Mouse (Mus musculus): ENCODE measurements at regions not wholly inside any gene's neighbourhood (a gene's known extent, or its start where the extent isn't known, plus 50 kb on each side); places are given as distances from the start of the nearest gene placed in this dataset.

DNA sequence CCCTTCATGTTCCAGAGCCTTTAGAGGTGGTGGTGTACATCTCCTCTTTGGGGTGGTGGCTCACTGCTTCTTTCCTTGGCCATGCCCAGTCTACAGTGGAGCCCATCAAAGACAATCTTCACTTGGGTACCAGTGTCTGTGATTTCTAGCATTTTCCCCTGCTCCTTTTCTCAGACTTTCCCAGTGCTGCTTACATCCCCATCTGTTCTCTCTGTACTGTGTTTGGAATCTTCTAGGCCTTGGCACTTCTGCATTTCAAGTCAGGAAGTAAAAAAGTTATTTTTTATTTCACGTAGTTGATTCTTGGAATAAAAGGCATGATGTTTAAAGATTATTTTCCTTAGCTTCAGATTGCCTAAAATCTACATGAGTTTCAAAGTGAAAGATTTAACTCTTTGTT, 455.4 kb downstream of the Sorl1 start:
- no peak for ATAC-seq

DNA sequence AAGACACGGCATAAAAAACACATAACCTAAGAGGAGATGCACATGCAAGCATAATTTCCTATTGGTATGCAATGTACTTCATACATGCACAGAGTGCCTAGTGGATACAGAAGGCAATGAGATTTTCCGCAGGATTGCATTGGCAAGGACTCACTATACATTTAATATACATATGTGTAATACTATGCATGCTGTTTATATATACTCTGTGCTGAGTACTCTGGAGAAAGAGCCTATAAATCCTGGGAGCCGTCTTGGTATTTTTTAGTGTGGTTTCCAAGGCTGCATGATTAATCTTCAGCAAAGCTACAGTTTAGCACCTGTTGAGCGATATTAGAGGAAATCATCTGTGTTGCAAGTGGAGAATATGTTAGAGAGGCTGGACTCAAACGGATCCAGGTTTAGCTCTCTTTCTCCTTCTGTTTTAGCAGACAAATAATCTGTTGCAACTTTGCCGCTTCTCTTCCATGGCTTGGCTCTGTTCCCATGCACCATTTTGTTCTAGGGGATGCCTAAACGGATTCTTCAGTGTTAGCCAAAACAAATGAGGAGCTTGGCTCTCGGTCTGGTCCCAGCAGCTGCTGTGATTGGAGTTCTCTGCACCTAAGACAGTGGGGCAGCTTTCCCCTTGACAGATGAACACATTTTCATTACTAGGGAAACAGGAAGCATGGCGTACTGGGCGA, 459.0 kb downstream of the Sorl1 start:
- ATAC-seq, result no peak

DNA sequence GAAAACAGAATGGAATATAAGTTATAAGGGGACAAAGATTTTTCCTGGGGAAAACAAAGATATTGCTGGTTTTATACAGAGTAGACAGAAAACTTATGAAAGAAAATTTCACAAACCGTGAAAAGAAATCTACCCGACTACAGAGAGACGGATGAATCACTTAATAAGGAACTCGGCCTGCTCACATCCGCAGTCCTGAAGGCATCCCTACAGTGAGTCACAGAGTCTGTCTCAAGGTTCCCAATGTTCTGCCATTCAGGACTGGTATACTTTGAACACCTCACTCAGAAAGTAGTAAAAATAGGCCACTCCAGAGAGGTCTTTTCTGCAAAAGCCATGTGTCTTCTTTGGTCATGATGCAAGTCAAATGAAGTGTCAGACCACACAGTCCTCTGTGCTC, 463.5 kb downstream of the Sorl1 start:
- ATAC-seq, result no peak

DNA sequence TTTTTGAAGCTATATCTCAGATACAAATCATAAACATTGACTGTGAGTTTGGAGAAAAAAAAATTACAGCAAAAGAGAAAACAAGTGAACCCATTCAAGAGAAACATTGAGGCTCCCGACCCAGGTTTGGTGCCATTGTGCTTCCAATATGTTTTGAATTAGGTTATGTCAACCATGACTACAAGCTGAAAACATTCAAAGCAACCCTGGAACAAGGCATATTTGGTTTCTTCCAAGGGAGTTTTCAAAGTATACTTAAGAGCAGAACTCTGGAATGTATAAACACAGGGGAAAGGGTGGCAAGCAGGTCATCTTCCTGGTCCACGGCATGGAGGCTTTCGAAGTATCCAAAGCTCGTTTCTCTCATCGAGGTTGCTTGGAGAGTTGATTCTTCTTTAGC, 464.1 kb downstream of the Sorl1 start:
- ATAC-seq, result no peak

DNA sequence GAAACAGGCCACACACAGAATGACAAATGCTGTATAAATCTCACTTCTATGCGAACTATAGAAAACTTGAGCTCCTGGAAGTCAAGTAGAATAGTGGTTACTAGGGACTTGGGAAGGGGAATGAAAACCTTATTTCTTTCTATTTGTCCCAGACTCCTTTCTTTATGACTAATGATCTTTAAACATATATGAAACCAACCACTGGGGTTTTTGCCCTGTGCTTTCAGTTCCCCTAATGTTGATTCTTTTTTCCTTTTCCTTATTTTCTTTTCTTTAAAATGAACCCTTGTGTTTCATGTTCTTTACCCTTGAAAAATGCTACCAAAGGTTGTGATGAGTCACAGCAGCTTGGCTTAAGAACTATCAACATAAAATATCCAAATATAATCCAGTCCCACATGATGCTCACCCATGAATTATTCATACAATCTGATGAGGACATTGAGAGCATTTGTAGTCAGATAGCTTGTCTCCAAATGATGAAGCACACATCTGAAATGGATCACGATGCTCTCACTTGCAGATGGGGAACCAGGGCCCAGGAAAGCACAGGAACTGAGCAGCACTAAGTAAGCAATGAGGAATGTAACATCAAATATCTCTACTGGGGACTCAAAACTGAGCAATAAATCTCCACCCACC, 470.2 kb upstream of the Ubash3b start:
- no peak for ATAC-seq

DNA sequence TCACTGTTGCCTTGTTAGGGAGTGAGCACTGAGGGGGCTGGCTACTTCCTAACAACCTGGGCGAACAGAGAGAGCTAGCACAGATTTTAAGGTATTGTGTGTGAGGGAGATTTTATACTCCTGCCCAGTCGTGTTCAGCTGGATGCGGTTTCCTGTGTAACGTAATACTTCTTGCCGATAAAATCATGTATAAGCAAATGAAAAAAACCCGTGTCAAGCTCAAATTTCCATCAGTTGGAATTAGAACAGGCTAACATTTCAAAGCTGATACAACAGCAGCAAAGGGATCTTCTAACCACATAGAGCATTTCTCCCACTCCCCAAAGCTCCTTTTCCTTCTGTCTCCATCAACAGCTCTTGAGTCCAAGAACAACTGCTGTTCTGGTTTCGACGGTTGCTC, 459.8 kb upstream of the Ubash3b start:
- ATAC-seq, result no peak

DNA sequence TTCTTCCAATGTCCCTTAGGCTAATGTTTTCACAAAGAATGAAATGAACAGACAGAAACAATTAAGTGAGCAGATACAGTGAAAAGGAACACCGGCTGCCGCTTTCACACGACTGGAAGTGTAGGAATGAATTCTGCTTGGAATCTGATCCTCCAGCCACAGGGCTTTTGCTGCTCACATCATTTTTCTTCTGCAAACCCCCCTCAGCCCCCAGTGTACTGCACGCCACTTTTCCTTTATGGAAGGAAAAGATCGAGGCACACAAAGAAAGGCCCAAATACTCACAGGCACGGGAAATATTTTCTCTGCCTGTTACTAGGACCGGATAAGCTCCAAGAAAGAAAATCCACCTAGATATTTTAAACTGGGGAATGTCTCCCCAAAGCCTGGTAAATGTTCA, 452.5 kb upstream of the Ubash3b start:
- ATAC-seq, result no peak

DNA sequence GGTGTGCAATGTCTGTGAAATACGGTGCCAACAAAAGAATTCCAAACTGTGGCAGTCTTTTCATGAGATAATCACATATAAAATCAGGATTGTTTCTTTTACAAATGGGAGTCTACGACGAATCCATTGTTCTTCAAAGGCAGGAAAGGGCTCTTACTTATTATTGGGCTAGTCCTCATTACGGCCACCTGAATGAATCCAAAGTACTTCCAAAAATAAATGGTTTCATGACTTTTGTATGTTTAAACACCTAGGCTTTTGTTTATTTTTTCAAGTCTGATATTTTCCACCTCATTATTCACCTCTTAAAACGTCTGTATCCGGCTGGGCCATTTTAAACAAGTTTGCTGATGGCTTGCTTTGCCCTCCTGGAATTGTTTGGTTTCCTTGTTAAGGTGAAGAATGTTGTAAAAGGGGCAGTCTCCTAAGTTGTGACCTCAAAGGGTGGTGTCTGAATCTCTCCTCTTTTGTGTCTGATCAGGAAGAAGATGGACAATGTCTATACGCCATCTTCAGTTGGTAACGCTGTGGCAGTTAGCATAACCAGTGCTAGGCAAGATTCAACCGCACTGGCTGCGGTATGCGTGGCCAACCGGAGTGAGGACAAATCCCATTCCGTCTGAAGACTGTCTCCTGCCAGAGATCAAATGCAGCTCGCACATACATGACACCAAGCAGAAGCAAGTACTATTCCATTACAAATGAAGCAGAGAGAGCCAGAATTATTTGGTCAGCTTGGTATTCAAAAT, 451.5 kb upstream of the Ubash3b start:
- ATAC-seq, result no peak

DNA sequence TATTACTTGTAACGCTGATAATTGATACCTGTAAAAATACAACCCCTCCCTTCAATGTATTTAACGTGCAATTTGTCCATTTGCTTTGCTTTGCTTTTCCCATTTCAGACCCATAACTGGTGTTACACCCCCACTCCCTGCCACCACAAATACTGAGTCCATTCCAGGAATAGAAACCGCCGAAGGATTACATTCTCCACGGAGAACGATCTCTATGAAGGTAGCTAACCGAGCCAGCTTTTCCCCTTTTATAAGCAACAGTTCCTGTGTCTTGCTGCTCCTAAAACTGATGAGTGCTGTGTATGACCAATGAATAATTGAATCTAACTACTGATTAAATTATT, 450.9 kb upstream of the Ubash3b start:
- no peak for ATAC-seq

DNA sequence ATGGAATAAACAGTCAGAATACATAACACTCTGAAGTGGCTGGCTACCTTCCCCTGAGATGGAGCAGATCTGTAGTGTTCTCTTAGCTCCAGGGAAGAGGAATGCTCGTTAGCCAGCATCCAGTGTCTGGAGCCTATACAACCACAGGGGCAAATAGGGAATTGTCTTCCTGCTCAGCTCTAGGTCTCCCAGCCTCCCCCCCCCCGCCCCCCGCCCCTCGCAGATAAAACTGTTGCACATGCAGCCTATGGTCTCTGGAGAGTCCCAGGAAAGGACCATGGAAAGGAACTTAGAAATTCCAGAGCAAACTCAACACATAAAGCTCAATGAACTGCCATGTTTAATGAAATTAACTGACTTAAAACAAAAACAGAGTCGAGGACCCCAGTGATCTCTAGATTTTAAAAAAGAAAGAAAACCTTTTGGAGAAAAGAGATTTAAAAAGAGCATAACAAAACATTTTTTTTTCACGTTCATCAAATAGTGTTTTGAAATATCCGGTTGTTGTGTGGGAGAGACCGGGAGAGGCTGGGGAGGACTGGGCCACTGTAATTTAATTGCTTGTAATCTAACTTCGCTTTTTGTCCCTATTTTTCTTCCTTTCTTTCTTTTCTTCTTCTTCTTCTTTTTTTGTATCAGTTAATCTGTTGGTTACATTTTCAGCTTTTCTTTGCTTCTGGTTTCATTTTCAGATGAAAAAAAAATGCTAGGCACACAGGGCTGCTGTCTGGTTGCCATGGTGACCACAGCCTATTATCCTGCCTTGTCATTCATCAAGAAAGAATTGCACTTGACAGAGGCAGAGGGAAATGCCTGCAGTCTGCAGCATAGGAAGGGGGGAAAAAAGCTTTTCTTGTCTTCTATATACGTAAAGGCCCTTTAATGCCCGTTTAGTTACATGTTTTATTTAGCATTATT, 450.3 kb upstream of the Ubash3b start:
- no peak for ATAC-seq

DNA sequence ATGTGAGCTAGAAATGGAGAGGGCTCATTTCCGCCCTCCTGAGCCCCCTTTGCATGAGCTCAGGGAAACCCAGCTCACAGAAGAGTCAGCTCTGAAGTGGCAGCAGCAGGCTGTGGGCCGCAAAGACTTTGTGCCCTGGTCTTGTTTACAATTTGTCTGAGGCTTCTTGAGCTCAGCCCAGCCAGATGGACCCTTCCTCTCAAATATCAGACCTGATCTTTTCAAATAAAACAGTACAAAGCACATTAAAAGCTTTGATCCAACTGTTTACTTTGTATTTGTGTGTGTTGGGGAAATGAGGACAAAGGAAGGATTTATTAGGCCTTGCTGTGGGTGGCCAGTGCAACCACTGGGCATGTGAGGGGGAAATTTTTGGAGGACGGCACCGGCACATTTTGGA, 448.9 kb upstream of the Ubash3b start:
- no peak for ATAC-seq

DNA sequence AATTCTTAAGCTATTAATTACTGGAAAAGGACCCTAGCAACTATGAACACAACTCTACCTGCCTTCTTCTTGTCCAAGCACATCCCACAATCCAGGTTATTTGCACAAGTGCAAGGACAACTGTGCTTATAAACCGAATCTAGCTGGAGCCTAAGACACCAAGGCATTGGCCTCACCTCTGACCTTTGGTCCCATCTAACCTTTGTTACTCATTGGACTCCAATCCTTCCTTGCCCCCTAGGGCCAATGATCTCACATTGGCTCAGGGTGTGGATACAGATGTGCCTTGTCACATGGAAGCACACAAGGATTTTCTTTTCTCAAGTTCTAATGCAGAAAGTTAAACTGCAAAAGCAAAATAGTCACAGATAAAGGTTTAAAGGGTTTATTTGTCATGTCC, 444.6 kb upstream of the Ubash3b start:
- ATAC-seq, result no peak

DNA sequence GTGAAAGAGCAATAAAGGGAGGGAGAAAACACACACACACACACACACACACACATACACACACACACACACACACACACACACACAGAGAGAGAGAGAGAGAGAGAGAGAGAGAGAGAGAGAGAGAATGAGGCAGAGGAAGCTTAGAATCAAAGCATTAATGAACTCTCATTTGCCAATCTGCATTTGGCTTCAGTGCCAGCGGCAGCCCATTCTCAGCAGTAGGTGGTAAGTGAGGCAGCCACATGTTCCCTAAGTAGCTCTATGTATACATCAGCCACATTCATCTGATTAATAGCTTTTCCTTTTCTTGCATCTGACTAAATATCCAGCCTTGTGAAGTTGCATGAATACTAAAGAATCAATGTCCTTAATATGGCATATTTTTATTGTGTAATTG, 443.4 kb upstream of the Ubash3b start:
- ATAC-seq, result no peak

DNA sequence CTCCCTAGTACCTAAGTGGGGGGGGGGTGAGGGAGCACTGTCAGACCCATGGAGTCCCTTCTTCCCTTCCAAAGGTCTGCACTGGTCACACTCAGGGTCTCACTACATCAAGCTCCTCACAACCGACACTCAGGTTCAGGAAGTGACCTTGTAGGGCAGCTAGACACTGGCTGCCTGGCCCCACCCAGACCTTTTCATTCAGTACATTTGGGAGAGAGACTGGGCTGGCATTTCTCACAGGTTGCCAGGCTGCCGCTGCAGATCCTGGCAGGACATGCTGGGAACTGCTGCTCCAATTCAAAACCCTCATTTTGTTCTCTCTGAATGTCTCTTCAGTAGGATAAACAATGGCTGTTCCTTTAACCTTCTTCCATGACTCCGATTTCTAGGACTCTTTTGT, 439.3 kb upstream of the Ubash3b start:
- ATAC-seq, result no peak

DNA sequence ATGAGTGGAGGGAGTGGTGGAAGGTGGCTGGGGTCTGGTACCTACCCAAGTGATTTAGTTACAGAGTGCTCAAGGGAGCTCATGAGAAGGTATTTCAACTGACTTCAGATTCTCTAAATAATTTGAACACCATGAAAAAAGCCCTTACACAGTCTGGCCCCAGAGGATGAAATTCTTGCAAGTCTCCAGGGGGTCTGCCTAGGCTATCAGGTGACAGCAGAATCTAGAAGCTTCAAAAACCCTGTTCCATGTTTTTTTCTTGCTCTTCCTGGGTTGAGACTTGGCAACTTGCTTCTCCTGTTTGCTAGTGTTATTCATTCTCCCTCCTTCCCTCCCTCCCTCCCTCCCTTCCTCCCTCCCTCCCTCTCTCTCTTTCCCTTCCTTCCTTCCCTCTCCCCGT, 438.4 kb upstream of the Ubash3b start:
- ATAC-seq, result no peak

DNA sequence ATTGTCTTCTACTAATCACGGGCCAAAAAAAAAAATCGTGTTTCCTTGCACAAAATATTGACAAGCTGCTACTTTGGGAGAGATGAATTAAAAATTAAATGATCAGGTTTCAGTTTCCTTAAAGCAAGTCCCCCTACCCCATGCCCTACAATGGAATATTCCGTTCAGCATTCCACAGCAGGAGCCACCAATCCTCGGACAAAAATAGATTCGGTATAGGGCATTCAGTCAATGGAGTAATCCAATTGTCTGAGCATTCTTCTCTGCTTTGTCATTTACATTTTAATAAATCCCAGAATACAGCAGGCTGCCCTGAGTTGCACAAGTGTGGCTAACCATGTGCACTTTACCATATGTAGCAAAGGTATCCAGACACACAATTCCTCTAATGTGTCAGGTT, 434.3 kb upstream of the Ubash3b start:
- no peak for ATAC-seq

DNA sequence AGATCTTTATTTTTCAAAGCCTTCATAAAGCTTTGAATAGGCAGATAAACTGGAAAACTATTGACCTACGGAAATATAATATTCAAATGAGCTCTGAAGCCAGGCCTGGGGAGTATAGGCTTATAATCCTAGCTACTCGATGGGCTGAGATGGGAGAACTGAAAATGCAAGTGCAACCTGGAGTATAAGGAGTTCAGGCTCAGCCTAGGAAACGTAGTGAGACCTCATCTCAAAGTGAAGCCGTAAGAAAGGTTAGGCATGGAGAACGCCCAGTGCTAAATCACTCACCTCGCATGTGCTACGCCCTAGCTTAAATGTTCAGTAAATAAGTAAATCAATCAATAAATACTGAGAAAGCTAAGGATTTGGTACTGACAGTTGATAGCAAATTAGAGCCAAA, 432.5 kb upstream of the Ubash3b start:
- no peak for ATAC-seq

DNA sequence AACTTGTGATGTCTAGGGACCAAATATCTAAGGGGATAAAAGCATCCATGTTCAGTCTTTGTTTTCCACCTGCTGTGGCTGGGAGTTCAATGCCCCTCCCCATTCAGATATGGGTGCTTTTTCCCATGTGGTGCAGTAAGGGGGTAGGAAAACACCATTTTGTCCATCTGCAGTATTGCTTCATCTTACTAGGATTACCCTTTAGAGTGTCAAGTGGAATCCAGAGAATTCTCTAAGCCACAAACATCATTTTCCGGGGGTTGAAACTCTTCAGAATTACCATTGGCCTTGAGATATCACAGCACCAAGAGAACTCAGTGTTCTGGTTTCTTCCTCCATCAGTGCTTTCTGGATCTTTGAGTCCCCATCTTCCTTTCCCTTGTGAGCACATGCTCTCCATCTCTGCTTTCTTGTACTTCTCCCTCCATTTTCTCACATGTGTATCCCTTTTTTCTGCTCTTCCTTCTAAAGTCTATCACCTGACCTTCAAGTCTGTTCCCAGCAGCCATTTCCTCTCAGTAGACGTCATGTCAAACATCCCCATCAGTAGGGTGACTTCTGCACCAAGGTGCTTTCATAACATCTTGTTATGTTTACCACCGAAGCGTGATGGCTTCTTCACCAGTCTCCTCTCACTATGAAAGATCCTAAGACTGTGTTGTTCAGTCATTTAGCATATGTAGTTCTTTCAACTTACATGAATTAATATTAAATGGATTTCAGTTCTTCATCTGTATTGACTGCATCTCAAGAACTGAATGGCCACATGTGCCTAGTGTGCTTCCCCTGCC, 431.6 kb upstream of the Ubash3b start:
- no peak for ATAC-seq

DNA sequence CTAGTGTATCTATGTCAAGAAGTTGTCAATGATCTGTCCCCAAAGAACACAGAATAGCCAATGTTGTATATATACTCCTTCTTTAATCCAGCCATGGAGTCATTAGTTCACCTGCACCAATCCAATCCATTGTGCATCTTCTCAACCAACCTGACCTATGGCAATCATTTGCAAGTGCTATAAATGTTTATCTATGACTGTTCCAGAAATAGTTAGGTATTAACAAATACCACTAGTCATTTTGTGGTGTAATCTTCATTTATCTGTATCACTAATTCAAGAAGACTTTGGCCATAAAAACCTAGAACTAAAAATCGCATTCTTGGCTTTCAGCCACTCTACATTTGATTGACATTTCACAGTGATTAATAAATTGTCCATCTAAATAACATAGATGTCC, 430.6 kb upstream of the Ubash3b start:
- ATAC-seq, result no peak

DNA sequence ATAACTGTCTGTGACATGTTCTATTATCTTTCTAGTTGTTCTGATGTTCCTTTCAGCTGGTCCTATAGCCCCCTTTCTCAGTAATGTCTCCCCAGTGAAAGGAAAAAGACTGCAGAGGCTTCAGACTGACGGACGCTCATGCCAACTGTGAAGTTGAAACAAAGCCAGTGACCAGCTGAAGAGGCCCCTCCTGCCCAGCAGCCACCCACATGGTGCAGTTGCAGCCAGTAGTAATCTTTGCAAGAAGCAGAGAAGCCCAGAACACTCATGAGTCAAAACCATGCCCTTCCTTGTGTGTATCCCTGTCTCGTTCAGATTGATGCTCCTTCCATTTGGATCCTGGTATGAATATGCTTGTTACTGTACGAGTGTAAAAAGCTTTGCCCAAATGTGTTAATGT, 428.7 kb upstream of the Ubash3b start:
- ATAC-seq, result no peak

DNA sequence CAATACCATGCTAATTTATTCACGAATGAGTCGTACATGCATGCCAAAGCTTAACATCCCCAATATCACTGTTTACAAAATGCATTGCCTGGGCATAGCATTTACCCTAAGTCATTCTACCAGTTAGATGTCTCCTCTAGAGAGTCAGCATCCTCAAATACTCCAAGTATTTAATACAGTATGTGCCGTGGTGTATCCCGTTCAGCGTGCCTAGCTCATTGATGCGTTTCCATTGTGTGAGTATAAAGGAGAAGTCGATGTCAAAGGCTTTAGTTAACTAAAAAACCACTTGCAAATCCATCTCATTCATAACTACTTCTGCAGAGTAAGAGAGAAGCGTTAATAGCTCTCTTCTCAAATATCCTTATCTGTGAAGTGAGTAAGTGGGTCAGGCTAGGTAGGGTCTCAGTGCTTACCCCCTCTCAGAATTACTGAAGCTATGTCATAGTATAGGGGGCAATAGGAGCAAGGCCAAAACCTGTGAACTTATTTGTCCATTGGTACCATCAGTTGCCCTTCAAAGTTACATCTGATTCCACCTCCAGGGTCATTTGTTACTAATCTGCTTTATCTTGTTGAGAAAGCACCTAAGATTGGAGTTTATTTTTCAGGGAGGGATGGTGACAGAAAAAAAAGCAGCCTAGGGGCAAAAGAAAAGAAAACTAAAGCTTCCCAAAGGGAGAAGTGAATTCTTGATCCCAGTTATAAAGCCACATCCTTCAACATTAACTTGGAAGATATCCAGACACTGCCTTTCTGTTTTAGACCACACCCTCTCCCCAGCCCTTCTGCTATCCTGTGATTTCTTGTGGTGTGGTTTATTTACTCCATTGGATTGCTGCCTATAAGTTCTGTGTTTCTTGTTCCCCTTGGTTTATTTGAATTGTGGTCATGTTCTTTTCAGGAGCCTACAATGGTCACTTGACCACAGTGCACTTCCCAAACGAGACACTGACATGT, 427.2 kb upstream of the Ubash3b start:
- no peak for ATAC-seq

All from CD4-positive, CD25-positive, alpha-beta regulatory T cell, adult 4 months (primary cell).